In the genomic region with DNA sequence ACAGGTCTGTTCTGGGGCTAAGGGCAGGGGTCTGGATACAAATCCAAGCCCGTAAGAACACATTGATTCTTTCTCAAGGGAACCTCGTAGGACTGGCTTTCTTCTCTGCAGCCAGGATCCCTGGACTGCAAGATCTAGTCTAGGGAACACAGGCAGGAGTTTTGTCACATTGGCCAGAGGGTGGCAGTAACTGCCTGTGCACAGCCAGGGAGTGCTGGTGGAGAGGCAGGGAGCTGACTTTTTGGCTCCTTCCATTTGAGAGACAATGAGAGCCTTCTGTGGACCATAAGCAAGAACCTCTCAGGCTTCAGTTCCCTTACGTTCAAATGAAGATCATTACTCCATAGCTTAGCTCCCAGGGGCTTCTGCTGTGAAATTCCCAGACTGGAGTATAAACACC, we compare ENCODE assay signal across 9 mouse cellular contexts. TPM values are rescaled to one million over a fixed set of nuclear protein-coding genes. Genes with fewer than 3 reads are reported as not detected.
A peak's percentile ranks its signal among the peaks of the same experiment; 100 is the strongest.
DNase-seq lines count a peak whose midpoint lies in the region; ATAC-seq and TF ChIP-seq lines count a peak whose summit lies in the region.
"Had no signal": no experiment of that assay in that cellular context is flagged by ENCODE, and none has a peak within 500 bp of the region (broad histone marks: within the 10 kb centered on the region; RNA-seq: fewer than 3 reads in every experiment).

No protein-coding gene starts in this region.

- peak; percentile 92 for TF ChIP-seq CTCF in hindbrain, postnatal 0 days (IDR thresholded peaks at IDR 0.05; ENCODE audit: low read depth)
- TF ChIP-seq CTCF in liver, postnatal 0 days (IDR thresholded peaks at IDR 0.05; ENCODE audit: low read depth): peak; percentile 63

- no peaks in the 10 kb centered on the region for H3K36me3 ChIP-seq in midbrain, embryonic 10.5 days
- H3K36me3 ChIP-seq in midbrain, embryonic 16.5 days (ENCODE audit: control insufficient read depth, insufficient read depth, low read length): no peaks in the 10 kb centered on the region
- no peaks in the 10 kb centered on the region for H3K36me3 ChIP-seq in hindbrain, postnatal 0 days (ENCODE audit: insufficient read depth, low read length)
- H3K36me3 ChIP-seq in liver, postnatal 0 days (replicated peaks; ENCODE audit: insufficient read depth, low read length): no peaks in the 10 kb centered on the region
- H3K36me3 ChIP-seq: heart, embryonic 13.5 days had no signal

- H3K4me2 ChIP-seq in midbrain, embryonic 16.5 days (ENCODE audit: low read length): no peak overlapping the region
- H3K4me2 ChIP-seq in hindbrain, postnatal 0 days (ENCODE audit: low read depth, low read length): no peak overlapping the region
- no peak overlapping the region for H3K4me2 ChIP-seq in liver, postnatal 0 days (ENCODE audit: low read depth, low read length)
- H3K4me2 ChIP-seq: heart, embryonic 13.5 days had no signal

- H3K27me3 ChIP-seq in midbrain, embryonic 10.5 days (ENCODE audit: low read depth, poor library complexity, severe bottlenecking): no peaks in the 10 kb centered on the region
- no peaks in the 10 kb centered on the region for H3K27me3 ChIP-seq in midbrain, embryonic 16.5 days (ENCODE audit: control insufficient read depth, insufficient read depth, low read depth, low read length)
- H3K27me3 ChIP-seq in hindbrain, postnatal 0 days (ENCODE audit: insufficient read depth, low read length): no peaks in the 10 kb centered on the region
- no peaks in the 10 kb centered on the region for H3K27me3 ChIP-seq in liver, postnatal 0 days (ENCODE audit: insufficient read depth, low read length)
- H3K27me3 ChIP-seq: heart, embryonic 13.5 days had no signal

- 27% methylated on average over 3 of the region's 3 CpGs for WGBS in midbrain, embryonic 10.5 days
- 31% methylated on average over 3 of the region's 3 CpGs for WGBS in midbrain, embryonic 16.5 days
- 20% methylated on average over 3 of the region's 3 CpGs for WGBS in hindbrain, postnatal 0 days
- WGBS in liver, postnatal 0 days (ENCODE audit: insufficient replicate concordance): 31% methylated on average over 3 of the region's 3 CpGs

- no peak for TF ChIP-seq EP300 in liver, postnatal 0 days (IDR thresholded peaks at IDR 0.05; ENCODE audit: low read depth)

- H3K4me1 ChIP-seq in midbrain, embryonic 10.5 days: peaks cover 47% of the 10 kb centered on the region
- peaks cover 11% of the 10 kb centered on the region for H3K4me1 ChIP-seq in midbrain, embryonic 16.5 days (ENCODE audit: control insufficient read depth, insufficient read depth, low read length)
- peaks cover 3% of the 10 kb centered on the region for H3K4me1 ChIP-seq in hindbrain, postnatal 0 days (ENCODE audit: insufficient read depth, low read length)
- peaks cover 3% of the 10 kb centered on the region for H3K4me1 ChIP-seq in liver, postnatal 0 days (ENCODE audit: insufficient read depth)

- no peak for ATAC-seq in midbrain, embryonic 16.5 days
- peak; percentile 43; the same call in 1 of the 2 replicates for ATAC-seq in hindbrain, postnatal 0 days
- no peak for ATAC-seq in liver, postnatal 0 days
- no peak for ATAC-seq in inflammation-experienced regulatory T-cells, adult 6 months

- no peak overlapping the region for H3K4me3 ChIP-seq in midbrain, embryonic 10.5 days
- H3K4me3 ChIP-seq in midbrain, embryonic 16.5 days (ENCODE audit: low read depth, low read length): no peak overlapping the region
- H3K4me3 ChIP-seq in hindbrain, postnatal 0 days (ENCODE audit: low read length): no peak overlapping the region
- H3K4me3 ChIP-seq in liver, postnatal 0 days (ENCODE audit: low read depth, low read length): no peak overlapping the region
- H3K4me3 ChIP-seq: heart, embryonic 13.5 days had no signal

- peak overlapping the region; percentile 68 for H3K27ac ChIP-seq in midbrain, embryonic 10.5 days (replicated peaks)
- no peak overlapping the region for H3K27ac ChIP-seq in midbrain, embryonic 16.5 days (ENCODE audit: low read length)
- H3K27ac ChIP-seq in hindbrain, postnatal 0 days: no peak overlapping the region
- no peak overlapping the region for H3K27ac ChIP-seq in liver, postnatal 0 days (ENCODE audit: low read depth)
- H3K27ac ChIP-seq: heart, embryonic 13.5 days had no signal

- no peaks in the 10 kb centered on the region for H3K9me3 ChIP-seq in midbrain, embryonic 10.5 days (replicated peaks)
- H3K9me3 ChIP-seq in midbrain, embryonic 16.5 days (replicated peaks; ENCODE audit: control insufficient read depth, low read length, poor library complexity, severe bottlenecking): no peaks in the 10 kb centered on the region
- no peaks in the 10 kb centered on the region for H3K9me3 ChIP-seq in hindbrain, postnatal 0 days (ENCODE audit: low read length)
- H3K9me3 ChIP-seq in liver, postnatal 0 days (ENCODE audit: low read length): no peaks in the 10 kb centered on the region
- H3K9me3 ChIP-seq: heart, embryonic 13.5 days had no signal

- peak; percentile 72 for DNase-seq in midbrain, embryonic 10.5 days (ENCODE audit: low spot score)
- DNase-seq in adipocyte (ENCODE audit: low spot score): peak; percentile 85
- DNase-seq in embryo, embryonic 11.5 days (ENCODE audit: low read depth, low spot score): peak; percentile 52
- peak; percentile 89 for DNase-seq in hindbrain, postnatal 0 days (ENCODE audit: low spot score)
- no peak for DNase-seq in liver, postnatal 0 days
- DNase-seq in right cerebral cortex, postnatal 25 days: peak; percentile 53

- H3K9ac ChIP-seq in midbrain, embryonic 16.5 days (ENCODE audit: low read depth, low read length): no peak overlapping the region
- no peak overlapping the region for H3K9ac ChIP-seq in hindbrain, postnatal 0 days (replicated peaks; ENCODE audit: low read length)
- H3K9ac ChIP-seq in liver, postnatal 0 days (replicated peaks): no peak overlapping the region
- H3K9ac ChIP-seq: heart, embryonic 13.5 days had no signal

RNA-seq across cellular contexts. Expression of a gene that starts 4.1 kb away (rescaled TPM):
- polyA plus RNA-seq in midbrain, embryonic 10.5 days (2016; fragmentation: Nextera tagmentation; extraction: Ambion mirVana): 168 and 188 TPM in 2 replicates
- 90.0 and 91.9 TPM in 2 replicates for polyA plus RNA-seq in midbrain, embryonic 16.5 days (2015; fragmentation: Nextera tagmentation; extraction: Ambion mirVana)
- total RNA-seq in hindbrain, postnatal 0 days (2014; rRNA removed): 35.6 and 37.9 TPM in 2 replicates
- 88.5 and 96.7 TPM in 2 replicates for polyA plus RNA-seq in hindbrain, postnatal 0 days (2015; fragmentation: Nextera tagmentation; extraction: Ambion mirVana)
- polyA plus RNA-seq in liver, postnatal 0 days (2015; fragmentation: Nextera tagmentation; extraction: Ambion mirVana): 72.1 and 75.4 TPM in 2 replicates
- polyA plus RNA-seq in inflammation-experienced regulatory T-cells, adult 6 months (2017; shearing (Covaris generic)): 100 to 1,000 TPM; 119 to 128 (median 127) TPM

RNA-seq across cellular contexts. Expression of a gene that starts 26.2 kb away (rescaled TPM):
- 1,146 and 1,287 TPM in 2 replicates for polyA plus RNA-seq in midbrain, embryonic 10.5 days (2016; fragmentation: Nextera tagmentation; extraction: Ambion mirVana)
- polyA plus RNA-seq in midbrain, embryonic 16.5 days (2015; fragmentation: Nextera tagmentation; extraction: Ambion mirVana): 19.3 TPM in 2 replicates
- total RNA-seq in hindbrain, postnatal 0 days (2014; rRNA removed): 86.4 and 140 TPM in 2 replicates
- 155 and 166 TPM in 2 replicates for polyA plus RNA-seq in hindbrain, postnatal 0 days (2015; fragmentation: Nextera tagmentation; extraction: Ambion mirVana)
- not detected in 2 replicates for polyA plus RNA-seq in liver, postnatal 0 days (2015; fragmentation: Nextera tagmentation; extraction: Ambion mirVana)
- polyA plus RNA-seq in inflammation-experienced regulatory T-cells, adult 6 months (2017; shearing (Covaris generic)): not detected

RNA-seq across cellular contexts. Expression of a gene that starts 39.7 kb away (rescaled TPM):
- polyA plus RNA-seq in midbrain, embryonic 10.5 days (2016; fragmentation: Nextera tagmentation; extraction: Ambion mirVana): 3.1 and 3.2 TPM in 2 replicates
- polyA plus RNA-seq in midbrain, embryonic 16.5 days (2015; fragmentation: Nextera tagmentation; extraction: Ambion mirVana): 7.4 and 8.4 TPM in 2 replicates
- total RNA-seq in hindbrain, postnatal 0 days (2014; rRNA removed): 5.5 and 11.3 TPM in 2 replicates
- polyA plus RNA-seq in hindbrain, postnatal 0 days (2015; fragmentation: Nextera tagmentation; extraction: Ambion mirVana): 6.2 and 6.7 TPM in 2 replicates
- polyA plus RNA-seq in liver, postnatal 0 days (2015; fragmentation: Nextera tagmentation; extraction: Ambion mirVana): 6.0 and 6.8 TPM in 2 replicates
- polyA plus RNA-seq in inflammation-experienced regulatory T-cells, adult 6 months (2017; shearing (Covaris generic)): 1 to 10 TPM; 3.7 to 8.5 (median 5.6) TPM

Comparison
In these comparisons a context has a peak if more than half of its experiments do, and no peak if none do; other contexts are left out.
1. RNA of a gene that starts 26.2 kb away (polyA plus RNA-seq): 1,146 to 1,287 TPM in midbrain, embryonic 10.5 days, 155 to 166 TPM in hindbrain, postnatal 0 days and 19.3 TPM in midbrain, embryonic 16.5 days; not detected in liver, postnatal 0 days and not detected in inflammation-experienced regulatory T-cells, adult 6 months; every median in the first group is over 10 times any median in the second.